Mouse (Mus musculus) lung, adult 18-20 months (tissue): Measurements from ENCODE around the gene Get4.

Experiments used
- DNase-seq, 2 experiments: peaks; one replicate each; pipeline ENCODE4 v3.0.0; 2022; ENCODE audit warnings: mixed read lengths in 2 of 2

The Get4 gene

GRCm38 (mm10) chr5:139243384-139243783 is 8.7 kb upstream of the Get4 start:
- DNase-seq: no peak

GRCm38 (mm10) chr5:139247767-139248166 is 4.4 kb upstream of the Get4 start:
- no peak for DNase-seq

- DNase-seq: no peak
Observed at GRCm38 (mm10) chr5:139248846-139249245, 3.3 kb upstream of the Get4 start.

GRCm38 (mm10) chr5:139251279-139251678 is 845 bp upstream of the Get4 start:
- DNase-seq: no peak

GRCm38 (mm10) chr5:139251736-139252080 is 416 bp upstream of the Get4 start:
- DNase-seq: no peak

- DNase-seq: no peak
Observed at GRCm38 (mm10) chr5:139252910-139253245, 754 bp downstream of the Get4 start.

GRCm38 (mm10) chr5:139253301-139253741 is 1.2 kb downstream of the Get4 start:
- DNase-seq: peak; percentile 38 to 70

- DNase-seq: no peak
Observed at GRCm38 (mm10) chr5:139254938-139255337, 2.8 kb downstream of the Get4 start.

- DNase-seq: no peak
Observed at GRCm38 (mm10) chr5:139255777-139256176, 3.7 kb downstream of the Get4 start.

GRCm38 (mm10) chr5:139256211-139256765 is 4.2 kb downstream of the Get4 start:
- no peak for DNase-seq

GRCm38 (mm10) chr5:139257265-139257664 is 5.1 kb downstream of the Get4 start:
- no peak for DNase-seq

- no peak for DNase-seq
Observed at GRCm38 (mm10) chr5:139257818-139258217, 5.7 kb downstream of the Get4 start.

- DNase-seq: no peak
Observed at GRCm38 (mm10) chr5:139258371-139259035, 6.4 kb downstream of the Get4 start.

- peak; percentile 64 to 80 for DNase-seq
Observed at GRCm38 (mm10) chr5:139259853-139260252, 7.7 kb downstream of the Get4 start.

GRCm38 (mm10) chr5:139261403-139261802 is 9.3 kb downstream of the Get4 start:
- DNase-seq: no peak

- no peak for DNase-seq
Observed at GRCm38 (mm10) chr5:139267661-139268060, 15.5 kb downstream of the Get4 start.

- DNase-seq: peak; percentile 42 to 55
Observed at GRCm38 (mm10) chr5:139270806-139271521, 18.8 kb downstream of the Get4 start.

GRCm38 (mm10) chr5:139271994-139272554 is 19.9 kb downstream of the Get4 start:
- no peak for DNase-seq

- DNase-seq: no peak
Observed at GRCm38 (mm10) chr5:139277287-139277686, 25.2 kb downstream of the Get4 start.

GRCm38 (mm10) chr5:139281373-139282112 is 29.4 kb downstream of the Get4 start:
- no peak for DNase-seq

- DNase-seq: peak; percentile 78 to 85
Observed at GRCm38 (mm10) chr5:139282191-139282590, 30.1 kb downstream of the Get4 start.

- DNase-seq: no peak
Observed at GRCm38 (mm10) chr5:139283460-139284180, 31.5 kb downstream of the Get4 start.
